Mouse (Mus musculus) embryonic fibroblast, embryonic 13.5 days (primary cell): ENCODE measurements around the gene Snx18.

Experiments used
- CTCF ChIP-seq: IDR thresholded peaks from 2 replicates; pipeline ENCODE4 v1.5.1; 2011; ENCODE audit warnings: mild to moderate bottlenecking, control low read depth, low read length, moderate library complexity, borderline replicate concordance; ENCODE audit not compliant: insufficient read depth
- POLR2A ChIP-seq: IDR thresholded peaks from 2 replicates; pipeline ENCODE4 v1.6.1; 2011; ENCODE audit warnings: low read depth, mild to moderate bottlenecking, control low read depth, low read length, moderate library complexity

- TF ChIP-seq CTCF (no peak), POLR2A (peak; percentile 21; the same call in 1 of the 2 replicates)
These were observed 950 bp downstream of the Snx18 start for GRCm38 (mm10) chr13:113617338-113617890.
